Mouse (Mus musculus) midbrain, embryonic 13.5 days (tissue): ENCODE measurements around the gene 4921511C20Rik. TPM values are rescaled to one million over a fixed set of nuclear protein-coding genes. Genes with fewer than 3 reads are reported as not detected.

Source experiments
- ATAC-seq: fragments of 200-750 bp; cut with Nextera tagmentation; 2 replicates; pipeline ENCODE4 v1.8.0; 2017; ENCODE audit warnings: mild to moderate bottlenecking, moderate TSS enrichment, moderate library complexity
- H3K27ac ChIP-seq: fragments of 300-500 bp; sonication (generic); 2 replicates; pipeline ENCODE4 v1.5.1; 2015; ENCODE audit warnings: inconsistent platforms, mild to moderate bottlenecking, moderate library complexity
- H3K27me3 ChIP-seq: fragments of 300-500 bp; sonication (generic); 2 replicates; pipeline ENCODE4 v1.6.1; 2015; ENCODE audit warnings: mild to moderate bottlenecking, inconsistent platforms
- H3K36me3 ChIP-seq: fragments of 300-500 bp; sonication (generic); 2 replicates; pipeline ENCODE4 v1.6.1; 2015; ENCODE audit warnings: mild to moderate bottlenecking, inconsistent platforms
- H3K4me1 ChIP-seq: fragments of 300-500 bp; sonication (generic); replicated peaks from 2 replicates; pipeline ENCODE4 v1.6.1; 2015; ENCODE audit warnings: inconsistent platforms
- H3K4me2 ChIP-seq: fragments of 300-500 bp; sonication (generic); replicated peaks from 2 replicates; pipeline ENCODE4 v1.6.1; 2015; ENCODE audit warnings: moderate library complexity, mild to moderate bottlenecking, inconsistent platforms
- H3K4me3 ChIP-seq: fragments of 300-500 bp; sonication (generic); replicated peaks from 2 replicates; pipeline ENCODE4 v1.5.1; 2015; ENCODE audit warnings: mild to moderate bottlenecking, inconsistent platforms
- H3K9ac ChIP-seq: fragments of 300-500 bp; sonication (generic); replicated peaks from 2 replicates; pipeline ENCODE4 v1.6.1; 2015; ENCODE audit warnings: mild to moderate bottlenecking, inconsistent platforms
- H3K9me3 ChIP-seq: fragments of 300-500 bp; sonication (generic); 2 replicates; pipeline ENCODE4 v1.6.1; 2016; ENCODE audit warnings: mild to moderate bottlenecking, inconsistent platforms
- WGBS: fragments of 180-500 bp; shearing (Covaris S2); methylation state at CpG from one replicate; pipeline ENCODE4 v1.1.7; 2015; 5-methylcytosine and 5-hydroxymethylcytosine counted together
- polyA plus RNA-seq: library from polyadenylated mRNA; unstranded; fragments of >200 nt; fragmentation: Nextera tagmentation; extraction: Ambion mirVana; gene quantifications from 2 replicates; pipeline ENCODE4 v1.2.1, GENCODE M21; 2015

The 4921511C20Rik gene
- not detected in 2 replicates for polyA plus RNA-seq

DNA sequence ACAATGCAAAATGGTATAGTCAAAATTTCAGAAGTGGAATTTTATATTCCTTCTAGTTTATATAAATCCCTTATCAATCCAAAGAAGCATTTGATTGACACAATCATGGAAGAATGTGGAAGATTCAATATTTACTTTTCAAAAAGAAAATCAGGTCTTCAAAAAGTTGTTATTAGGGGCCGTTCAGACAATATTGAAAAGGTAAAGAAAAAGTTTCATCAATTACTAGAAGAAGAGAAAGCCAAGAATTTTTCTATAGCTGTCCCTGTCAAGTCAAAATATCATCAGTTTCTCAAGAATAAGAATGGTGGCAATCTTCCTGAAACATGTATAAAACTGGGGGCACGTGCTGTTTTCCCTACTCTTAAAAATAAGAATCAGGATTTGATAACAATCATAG is at the start of gene 4921511C20Rik:
Gene 4921511C20Rik (plus strand): TSS at position 301 of the 400 bp plus-strand sequence.
- Histone ChIP-seq H3K9me3 (no peaks in the 10 kb centered on the region), H3K27me3 (no peaks in the 10 kb centered on the region), H3K4me2 (no peak within 1 kb of the TSS), H3K9ac (no peak within 1 kb of the TSS), H3K4me3 (no peak within 1 kb of the TSS), H3K4me1 (no peaks in the 10 kb centered on the region), H3K36me3 (no peaks in the 10 kb centered on the region), H3K27ac (no peak within 1 kb of the TSS)
- WGBS = 91% methylated on average over 2 of the region's 2 CpGs
- ATAC-seq = no peak
